Mouse (Mus musculus) embryonic stem cell, embryonic (primary cell): ENCODE measurements around the gene Gbp9.
"Not testable (repeated sequence)": the region's sequence is repeated elsewhere in the genome, so short reads cannot be mapped to it uniquely, and the experiment has no call there.

ENCODE experiments used
- CTCF ChIA-PET, 4 experiments: fragments of 300-600 bp in 2 of 4; fragments of 350-600 bp in 2 of 4; sonication (Branson Sonifier 250); formaldehyde crosslinking; loops; one replicate each; lab custom pipeline; 2022; ENCODE audit warnings: inconsistent platforms in 2 of 4; lab: Charles Lee
- POLR2A ChIA-PET, 4 experiments: fragments of 300-600 bp in 2 of 4; fragments of 350-600 bp in 2 of 4; sonication (Branson Sonifier 250); formaldehyde crosslinking; loops; one replicate each; lab custom pipeline; 2022; ENCODE audit warnings: antibody characterized with exemption in 4 of 4, inconsistent platforms in 1 of 4; lab: Charles Lee

The Gbp9 gene

DNA sequence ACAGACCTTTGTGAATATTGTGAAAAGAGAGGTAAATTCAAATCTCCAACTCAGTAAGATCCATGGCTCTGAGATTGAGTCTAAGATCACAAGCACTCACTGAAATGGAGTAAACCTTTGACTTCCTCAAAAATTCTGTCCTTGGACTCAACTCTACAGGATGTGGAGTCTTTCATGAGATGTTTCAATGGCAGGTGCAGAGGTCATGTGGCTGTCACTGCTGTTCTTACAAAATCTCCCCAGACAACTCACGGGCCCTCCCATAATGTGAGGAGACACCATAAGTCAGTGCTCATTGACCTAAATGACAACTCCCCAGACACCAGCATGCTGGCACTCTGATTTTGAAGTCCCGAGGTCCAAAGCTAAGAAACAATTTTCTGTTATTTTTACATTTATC, 74.9 kb downstream of the Gbp9 start:
- POLR2A ChIA-PET, CTCF ChIA-PET: not testable (repeated sequence)

DNA sequence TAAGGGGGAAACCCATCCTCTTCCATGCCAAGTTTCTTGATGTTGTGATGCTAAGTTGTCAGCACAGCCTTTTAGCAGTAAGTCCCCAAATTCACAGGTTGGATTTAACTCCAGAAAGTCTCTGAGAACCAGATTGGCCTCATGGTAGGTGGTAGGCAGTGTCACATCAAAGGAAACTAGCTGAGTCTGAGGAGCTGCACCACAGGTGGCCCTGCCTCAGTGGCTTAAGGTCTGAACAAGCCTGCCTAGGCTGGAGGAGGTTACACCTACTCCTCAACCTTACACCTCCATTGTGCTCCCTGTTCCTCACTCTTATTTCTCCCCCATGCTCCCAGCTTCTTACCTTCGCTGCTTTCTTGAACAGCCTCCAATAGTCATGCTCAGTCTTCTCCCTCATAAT, 76.0 kb downstream of the Gbp9 start:
- ChIA-PET CTCF (no interaction called here), POLR2A (no interaction called here)

DNA sequence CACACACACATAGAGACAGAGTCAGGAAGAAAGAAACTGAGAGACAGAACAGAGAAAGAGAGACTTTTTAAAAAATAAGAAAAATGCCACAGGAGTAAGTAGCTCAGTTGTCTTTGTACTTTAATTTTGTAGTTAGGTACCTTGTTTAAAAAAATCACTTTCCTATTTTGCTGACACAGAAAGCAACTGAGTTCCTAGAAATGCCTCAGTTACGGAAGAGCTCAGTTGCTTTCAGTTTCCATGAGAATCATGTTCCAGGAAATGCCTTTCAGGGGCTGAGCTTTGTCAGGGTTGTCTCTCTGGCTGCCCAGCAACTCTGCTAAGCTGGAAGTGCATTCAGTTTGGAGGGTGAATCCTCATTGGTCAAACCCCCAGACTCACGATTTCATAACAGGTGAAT, 76.9 kb downstream of the Gbp9 start:
- CTCF ChIA-PET, POLR2A ChIA-PET: not testable (repeated sequence)

DNA sequence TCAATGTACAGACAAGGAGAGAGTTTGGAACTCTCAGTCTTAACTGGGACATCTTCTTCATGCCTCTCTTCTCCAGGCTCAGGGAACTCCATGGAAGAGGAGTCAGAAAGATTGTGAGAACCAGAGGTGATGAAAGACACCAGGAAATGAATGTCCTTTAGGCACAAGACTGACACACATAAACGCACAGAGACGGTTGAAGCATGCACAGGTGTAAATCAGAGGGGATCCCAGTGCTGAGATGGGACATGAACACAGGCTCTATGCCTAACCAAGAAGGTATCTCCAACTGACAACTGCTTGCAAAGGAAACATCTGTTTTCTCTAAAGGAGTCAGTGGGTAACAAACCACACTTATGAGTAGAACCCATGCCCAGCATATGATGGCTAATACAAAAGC, 79.1 kb downstream of the Gbp9 start:
- ChIA-PET CTCF (no interaction called here), POLR2A (no interaction called here)

DNA sequence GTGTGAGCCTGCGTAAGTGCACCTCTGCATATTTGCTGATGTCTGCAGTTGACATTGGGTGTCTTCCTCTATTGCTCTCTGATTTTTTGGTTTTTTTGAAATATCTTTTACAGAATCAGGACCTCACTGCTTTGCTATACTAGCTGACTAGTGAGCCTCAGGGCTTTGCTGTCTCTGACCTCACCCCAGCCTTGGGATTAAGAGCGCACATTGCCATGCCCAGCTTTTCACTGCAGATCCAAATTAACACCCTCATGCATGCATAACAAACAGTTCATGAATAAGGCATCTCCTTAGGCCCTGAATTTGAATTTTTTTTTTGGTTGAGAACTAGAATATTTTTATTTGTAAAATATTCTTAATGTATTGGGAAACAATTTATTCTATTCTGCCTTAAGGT, 84.1 kb downstream of the Gbp9 start:
- CTCF ChIA-PET, result no interaction called here
- POLR2A ChIA-PET, result interaction anchor here in 1 of 4 experiments (0.7 kb wide), 1 partner anchor 55 kb away, joined by 3 read pairs; no protein-coding TSS in a partner anchor

DNA sequence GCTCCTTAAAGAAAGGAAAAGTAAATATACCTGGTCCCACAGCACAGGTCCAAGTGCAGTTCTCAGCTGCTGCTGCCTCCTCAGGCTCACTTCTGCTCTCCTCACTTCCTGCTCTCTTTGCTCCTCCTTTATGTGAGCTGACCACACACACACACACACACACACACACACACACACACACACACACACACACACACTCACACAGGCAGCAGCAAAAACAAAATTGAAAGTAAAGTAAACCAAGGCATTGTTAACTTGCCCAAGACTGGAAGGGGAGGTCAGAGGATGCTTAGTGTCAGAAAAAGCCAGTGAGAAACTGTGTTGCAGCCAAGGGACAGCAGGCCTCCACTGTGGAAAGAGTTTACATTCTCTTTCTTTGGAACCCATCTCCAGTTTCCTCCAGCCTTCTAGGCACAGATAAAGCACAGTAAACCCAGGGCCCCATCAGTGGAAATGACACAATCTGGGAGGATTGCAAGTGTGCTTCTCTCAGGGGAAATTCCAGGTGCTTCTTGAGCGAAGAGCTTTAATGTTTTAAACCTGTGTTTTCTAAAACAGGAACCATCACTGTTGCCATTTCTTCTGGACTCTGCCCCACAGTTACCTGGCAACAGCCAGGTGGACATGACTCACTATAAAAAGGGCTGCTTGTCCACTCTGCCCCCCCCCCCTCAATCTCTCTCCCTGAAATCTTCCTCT, 85.7 kb downstream of the Gbp9 start:
- POLR2A ChIA-PET, result interaction anchor here in 1 of 4 experiments (0.6 kb wide), 1 partner anchor 908 kb away, joined by 4 read pairs; no protein-coding TSS in a partner anchor
- CTCF ChIA-PET, result not testable (repeated sequence)

DNA sequence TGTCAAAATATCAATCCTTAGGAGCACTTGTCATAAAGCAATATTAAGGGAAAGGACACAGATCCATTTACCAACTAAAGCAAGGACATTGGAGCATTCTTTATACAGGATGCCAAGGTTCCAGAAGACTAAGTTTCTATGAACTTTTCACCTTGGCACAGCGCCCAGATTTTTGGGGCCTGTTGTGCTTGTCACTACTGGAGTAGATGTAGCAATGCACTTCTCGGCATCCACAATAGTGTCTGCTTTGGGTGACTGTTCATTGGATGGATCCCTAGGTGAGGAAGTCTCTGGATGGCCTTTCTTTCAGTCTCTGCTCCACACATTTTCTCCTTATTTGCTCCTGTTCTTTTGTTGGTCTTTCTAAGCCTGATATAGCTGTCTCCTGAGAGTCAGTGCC, 107.0 kb downstream of the Gbp9 start:
- CTCF ChIA-PET, result no interaction called here
- POLR2A ChIA-PET, result no interaction called here
